Mouse (Mus musculus) CH12.LX (cell line): Measurements from ENCODE around the gene Espl1. TPM values are rescaled to one million over a fixed set of nuclear protein-coding genes. Genes with fewer than 3 reads are reported as not detected.

ENCODE experiments used
- DNase-seq: peaks from one replicate; pipeline ENCODE4 v3.0.0-alpha.2; 2013; ENCODE audit errors: extremely low read depth
- H3K27ac ChIP-seq: 2 replicates; pipeline ENCODE4 v1.5.1; 2012; ENCODE audit warnings: low read depth, mild to moderate bottlenecking, control low read depth, moderate library complexity; ENCODE audit not compliant: insufficient read depth
- H3K27me3 ChIP-seq: replicated peaks from 2 replicates; pipeline ENCODE3; 2012; ENCODE audit warnings: inconsistent platforms
- H3K36me3 ChIP-seq, 2 experiments: replicated peaks in 1 of 2; 2 replicates each; pipeline versions ENCODE3 to v1.6.1; 2012; ENCODE audit warnings: inconsistent platforms in 1 of 2, low read length in 1 of 2, mild to moderate bottlenecking in 1 of 2, mixed read lengths in 1 of 2, moderate library complexity in 1 of 2; ENCODE audit not compliant: control insufficient read depth in 1 of 2, insufficient read depth in 1 of 2
- H3K4me1 ChIP-seq, 2 experiments: 2 replicates each; pipeline ENCODE4 v1.6.1; 2012; ENCODE audit warnings: inconsistent platforms in 1 of 2, moderate library complexity in 1 of 2; ENCODE audit not compliant: insufficient read depth in 2 of 2, control insufficient read depth in 1 of 2
- H3K4me2 ChIP-seq: 2 replicates; pipeline ENCODE4 v1.6.1; 2012; ENCODE audit warnings: low read depth, mild to moderate bottlenecking, control low read depth; ENCODE audit not compliant: poor library complexity, insufficient read depth, severe bottlenecking
- H3K4me3 ChIP-seq, 3 experiments: fragments of 150-350 bp in 1 of 3; sonication (generic) in 1 of 3; replicated peaks in 1 of 3; 2 replicates each; pipeline versions ENCODE3 to v1.5.1; 2011 to 2012; ENCODE audit warnings: low read depth in 2 of 3, low read length in 2 of 3, mild to moderate bottlenecking in 2 of 3, moderate library complexity in 2 of 3, control low read depth in 1 of 3, improper control_type of control experiment in 1 of 3, inconsistent platforms in 1 of 3, mixed read lengths in 1 of 3; ENCODE audit not compliant: poor library complexity in 1 of 3
- H3K79me2 ChIP-seq: replicated peaks from 2 replicates; pipeline ENCODE4 v1.6.1; 2012; ENCODE audit warnings: mild to moderate bottlenecking, moderate library complexity; ENCODE audit not compliant: control insufficient read depth, poor library complexity, insufficient read depth, severe bottlenecking; ENCODE audit errors: extremely low read depth
- H3K9ac ChIP-seq: 2 replicates; pipeline ENCODE4 v1.6.1; 2012; ENCODE audit warnings: low read depth, mild to moderate bottlenecking, control low read depth, moderate library complexity; ENCODE audit not compliant: insufficient read depth
- H3K9me3 ChIP-seq: replicated peaks from 2 replicates; pipeline ENCODE3; 2012; ENCODE audit warnings: low read length, inconsistent platforms, mixed read lengths
- BHLHE40 ChIP-seq: IDR thresholded peaks from 2 replicates; pipeline ENCODE4 v1.6.1; 2011; ENCODE audit warnings: mild to moderate bottlenecking, low read depth, low read length, improper control_type of control experiment
- CHD1 ChIP-seq: IDR thresholded peaks from 2 replicates; pipeline ENCODE4 v1.6.1; 2012; ENCODE audit warnings: low read depth, low read length, improper control_type of control experiment, inconsistent platforms
- CHD2 ChIP-seq: IDR thresholded peaks from 2 replicates; pipeline ENCODE4 v1.6.1; 2011; ENCODE audit warnings: low read length, improper control_type of control experiment
- CTCF ChIP-seq, 2 experiments: IDR thresholded peaks in 1 of 2; conservative IDR thresholded peaks in 1 of 2; 2 replicates each; pipeline ENCODE4 v1.5.1; 2011 to 2012; ENCODE audit warnings: low read depth in 2 of 2, low read length in 2 of 2, improper control_type of control experiment in 1 of 2, inconsistent platforms in 1 of 2, mild to moderate bottlenecking in 1 of 2, moderate library complexity in 1 of 2
- E2F4 ChIP-seq: IDR thresholded peaks from 2 replicates; pipeline ENCODE4 v1.6.1; 2011; ENCODE audit warnings: low read depth, low read length, improper control_type of control experiment; ENCODE audit not compliant: insufficient replicate concordance
- ELF1 ChIP-seq: IDR thresholded peaks from 2 replicates; pipeline ENCODE4 v1.6.1; 2014; ENCODE audit warnings: low read depth, mild to moderate bottlenecking, inconsistent platforms, low read length, improper control_type of control experiment
- EP300 ChIP-seq: IDR thresholded peaks from 2 replicates; pipeline ENCODE4 v1.6.1; 2011; ENCODE audit warnings: low read length, improper control_type of control experiment
- ETS1 ChIP-seq: conservative IDR thresholded peaks from 2 replicates; pipeline ENCODE4 v1.6.1; 2012; ENCODE audit warnings: low read depth, mild to moderate bottlenecking, inconsistent platforms, low read length, improper control_type of control experiment, moderate library complexity
- HCFC1 ChIP-seq: IDR thresholded peaks from 2 replicates; pipeline ENCODE4 v1.6.1; 2012; ENCODE audit warnings: low read depth, mild to moderate bottlenecking, inconsistent platforms, low read length, improper control_type of control experiment
- IRF4 ChIP-seq: IDR thresholded peaks from 2 replicates; pipeline ENCODE4 v1.6.1; 2014; ENCODE audit warnings: low read depth, mild to moderate bottlenecking, inconsistent platforms, low read length, improper control_type of control experiment
- JUN ChIP-seq: IDR thresholded peaks from 2 replicates; pipeline ENCODE4 v1.6.1; 2011; ENCODE audit warnings: low read depth, mild to moderate bottlenecking, low read length, improper control_type of control experiment, moderate library complexity; ENCODE audit not compliant: insufficient read depth
- JUND ChIP-seq: conservative IDR thresholded peaks from 2 replicates; pipeline ENCODE4 v1.6.1; 2011; ENCODE audit warnings: low read depth, low read length, improper control_type of control experiment
- KAT2A ChIP-seq: IDR thresholded peaks from 2 replicates; pipeline ENCODE4 v1.6.1; 2012; ENCODE audit warnings: low read length, improper control_type of control experiment, inconsistent platforms; ENCODE audit not compliant: insufficient replicate concordance
- MAX ChIP-seq: IDR thresholded peaks from 2 replicates; pipeline ENCODE4 v1.6.1; 2011; ENCODE audit warnings: low read length, improper control_type of control experiment
- MAZ ChIP-seq: IDR thresholded peaks from 2 replicates; pipeline ENCODE4 v1.6.1; 2012; ENCODE audit warnings: low read depth, mild to moderate bottlenecking, inconsistent platforms, low read length, improper control_type of control experiment, moderate library complexity
- MEF2A ChIP-seq: IDR thresholded peaks from 2 replicates; pipeline ENCODE4 v1.6.1; 2014; ENCODE audit warnings: low read depth, mild to moderate bottlenecking, inconsistent platforms, low read length, improper control_type of control experiment, borderline replicate concordance
- MXI1 ChIP-seq: IDR thresholded peaks from 2 replicates; pipeline ENCODE4 v1.6.1; 2011; ENCODE audit warnings: mild to moderate bottlenecking, low read depth, low read length, improper control_type of control experiment
- MYC ChIP-seq: IDR thresholded peaks from 2 replicates; pipeline ENCODE4 v1.6.1; 2011; ENCODE audit warnings: low read depth, mild to moderate bottlenecking, improper control_type of control experiment, low read length
- PAX5 ChIP-seq: IDR thresholded peaks from 2 replicates; pipeline ENCODE4 v1.6.1; 2012; ENCODE audit warnings: low read length, inconsistent platforms, mixed read lengths
- POLR2A ChIP-seq: IDR thresholded peaks from 2 replicates; pipeline ENCODE4 v1.6.1; 2011; ENCODE audit warnings: low read depth, mild to moderate bottlenecking, improper control_type of control experiment, low read length
- RAD21 ChIP-seq: IDR thresholded peaks from 2 replicates; pipeline ENCODE4 v1.6.1; 2011; ENCODE audit warnings: low read depth, mild to moderate bottlenecking, low read length, improper control_type of control experiment, moderate library complexity
- RCOR1 ChIP-seq: conservative IDR thresholded peaks from 2 replicates; pipeline ENCODE4 v1.6.1; 2012; ENCODE audit warnings: low read depth, mild to moderate bottlenecking, inconsistent platforms, low read length, improper control_type of control experiment
- SIN3A ChIP-seq: IDR thresholded peaks from 2 replicates; pipeline ENCODE4 v1.6.1; 2012; ENCODE audit warnings: low read length, improper control_type of control experiment, inconsistent platforms
- SMC3 ChIP-seq: IDR thresholded peaks from 2 replicates; pipeline ENCODE4 v1.6.1; 2011; ENCODE audit warnings: low read depth, low read length, improper control_type of control experiment
- TBP ChIP-seq: conservative IDR thresholded peaks from 2 replicates; pipeline ENCODE4 v1.6.1; 2011; ENCODE audit warnings: low read depth, low read length, improper control_type of control experiment
- TCF12 ChIP-seq: IDR thresholded peaks from 2 replicates; pipeline ENCODE4 v1.6.1; 2014; ENCODE audit warnings: low read depth, mild to moderate bottlenecking, inconsistent platforms, low read length, improper control_type of control experiment
- UBTF ChIP-seq: IDR thresholded peaks from 2 replicates; pipeline ENCODE4 v1.6.1; 2012; ENCODE audit warnings: low read depth, mild to moderate bottlenecking, inconsistent platforms, low read length, improper control_type of control experiment, moderate library complexity
- USF1 ChIP-seq: IDR thresholded peaks from 2 replicates; pipeline ENCODE4 v1.6.1; 2014; ENCODE audit warnings: low read depth, mild to moderate bottlenecking, inconsistent platforms, low read length, improper control_type of control experiment
- ZC3H11A ChIP-seq: IDR thresholded peaks from 2 replicates; pipeline ENCODE4 v1.6.1; 2012; ENCODE audit warnings: low read depth, mild to moderate bottlenecking, inconsistent platforms, low read length, improper control_type of control experiment
- ZKSCAN1 ChIP-seq: IDR thresholded peaks from 2 replicates; pipeline ENCODE4 v1.6.1; 2012; ENCODE audit warnings: low read depth, inconsistent platforms, low read length, improper control_type of control experiment, borderline replicate concordance
- ZMIZ1 ChIP-seq: IDR thresholded peaks from 2 replicates; pipeline ENCODE4 v1.6.1; 2012; ENCODE audit warnings: low read depth, mild to moderate bottlenecking, inconsistent platforms, low read length, improper control_type of control experiment
- ZNF384 ChIP-seq: IDR thresholded peaks from 2 replicates; pipeline ENCODE4 v1.6.1; 2012; ENCODE audit warnings: low read depth, low read length, improper control_type of control experiment, inconsistent platforms
- dilution Hi-C: fragments of 300-500 bp; cut with MboI; formaldehyde crosslinking; loops from 2 replicates; pipeline ENCODE4 v1.14.3; 2020; ENCODE audit warnings: low sequenced_read_pairs; ENCODE audit not compliant: extremely low pct_unique_long_range_greater_than_20kb, extremely low pct_ligation_motif_present
- in situ Hi-C: fragments of 300-500 bp; cut with MboI; formaldehyde crosslinking; loops from 3 replicates; pipeline ENCODE4 v1.14.3; 2019; ENCODE audit warnings: low sequenced_read_pairs, low pct_ligation_motif_present, low pct_unique_long_range_greater_than_20kb, mixed read lengths
- polyA plus RNA-seq: library from polyadenylated mRNA; unstranded; fragments of >175 nt; gene quantifications from 2 replicates; pipeline ENCODE4 v1.2.1, GENCODE M21; 2012; ENCODE audit warnings: low read depth; ENCODE audit not compliant: insufficient read length
- total RNA-seq, 2 experiments: library from RNA; depleted of rRNA; stranded (reverse); fragments of 300-350 nt in 1 of 2; fragments of >200 nt in 1 of 2; gene quantifications; 2 replicates each; pipeline ENCODE4 v1.2.3; 2012 to 2014

The Espl1 gene
- total and polyA plus RNA-seq, 3 experiments: 41.3 to 80.7 (median 51.0) TPM

DNA sequence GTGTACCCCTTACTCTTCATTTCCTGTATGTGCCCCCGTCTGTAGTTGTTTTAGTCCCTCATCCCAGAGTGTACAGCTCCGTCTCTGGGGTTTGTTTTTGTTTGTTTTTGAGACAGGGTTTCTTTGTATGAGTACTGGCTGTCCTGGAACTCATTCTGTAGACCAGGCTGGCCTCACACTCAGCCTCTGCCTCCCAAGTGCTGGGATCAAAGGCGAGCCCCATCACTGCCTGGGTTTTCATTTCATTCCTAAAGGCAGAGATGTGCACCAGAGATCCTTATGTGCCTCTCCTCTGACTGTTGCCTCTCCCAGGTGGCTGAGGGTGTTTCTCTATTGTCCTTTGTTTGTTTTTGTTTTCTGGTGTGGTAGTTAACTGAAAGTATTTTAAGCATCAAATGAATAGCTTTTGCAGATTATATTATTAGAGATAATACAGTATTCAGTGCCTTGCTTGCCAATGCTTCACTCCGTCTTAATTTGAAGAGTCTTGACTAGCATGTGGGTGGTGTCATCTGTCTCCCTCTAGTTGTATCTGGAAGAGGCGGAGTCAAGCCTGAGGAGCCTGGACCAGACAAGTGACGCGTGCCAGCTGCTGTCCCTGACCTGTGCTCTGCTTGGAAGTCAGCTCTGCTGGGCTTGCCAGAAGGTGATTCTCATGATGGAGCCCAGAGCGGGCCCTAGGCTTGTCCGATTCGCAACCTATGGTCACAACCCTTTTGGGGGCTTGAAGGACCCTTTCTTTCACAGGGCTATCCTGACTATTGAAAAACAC is 14.2 kb downstream of the Espl1 start:
- H3K79me2 ChIP-seq: no peaks in the 10 kb centered on the region
- H3K36me3 ChIP-seq: peaks cover 65 to 86% of the 10 kb centered on the region in 2 experiments
- H3K9me3 ChIP-seq: no peaks in the 10 kb centered on the region
- DNase-seq: no peak
- H3K27me3 ChIP-seq: no peaks in the 10 kb centered on the region
- H3K4me1 ChIP-seq: peaks cover 2 to 29% of the 10 kb centered on the region in 2 experiments; a peak in 2 of 4 replicates
- H3K4me3 ChIP-seq: no peak overlapping the region
- dilution Hi-C loops (no loop called here), in situ Hi-C loops (no loop called here)
- TF ChIP-seq RCOR1: no peak
- no peak for TF ChIP-seq HCFC1
- no peak for TF ChIP-seq USF1
- H3K27ac ChIP-seq: no peak overlapping the region
- no peak overlapping the region for H3K9ac ChIP-seq
- H3K4me2 ChIP-seq: no peak overlapping the region

DNA sequence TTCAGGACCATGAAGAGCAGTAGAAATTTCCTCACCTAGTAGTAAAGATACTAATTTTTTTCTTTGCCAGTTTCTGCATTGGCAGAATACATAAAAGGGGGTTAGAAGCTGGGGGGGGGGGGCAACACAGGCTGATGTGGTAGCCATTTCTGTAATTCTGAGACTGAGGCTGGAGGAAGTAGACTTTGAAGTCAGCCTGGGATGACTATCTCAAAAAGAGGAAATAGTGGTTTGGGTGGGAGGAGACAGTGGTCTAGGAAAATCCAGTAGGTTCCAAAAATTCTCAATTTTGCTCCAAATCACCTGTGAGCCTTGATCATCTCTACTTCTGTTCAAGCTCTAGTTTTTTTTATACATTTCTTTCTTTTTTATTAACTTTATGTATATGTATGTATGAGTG is 15.4 kb downstream of the Espl1 start:
- dilution Hi-C loops (no loop called here), in situ Hi-C loops (no loop called here)
- peaks cover 63 to 86% of the 10 kb centered on the region in 2 experiments for H3K36me3 ChIP-seq
- peak; percentile 84 for DNase-seq
- peaks cover 2 to 33% of the 10 kb centered on the region in 2 experiments; a peak in 2 of 4 replicates for H3K4me1 ChIP-seq
- H3K79me2 ChIP-seq: no peaks in the 10 kb centered on the region
- no peaks in the 10 kb centered on the region for H3K9me3 ChIP-seq
- H3K9ac ChIP-seq: no peak overlapping the region
- H3K27me3 ChIP-seq: no peaks in the 10 kb centered on the region
- H3K4me3 ChIP-seq: no peak overlapping the region
- 0 out of 2 replicates have a peak overlapping the region, but pooled peaks have one; percentile 14 for H3K4me2 ChIP-seq
- no peak overlapping the region for H3K27ac ChIP-seq
- TF ChIP-seq RCOR1 (no peak), MAX (no peak), SIN3A (no peak), JUND (0 out of 2 replicates have a peak, but pooled peaks have one; percentile 21), MEF2A (peak; percentile 58), E2F4 (no peak), KAT2A (no peak), PAX5 (no peak), ELF1 (no peak), HCFC1 (no peak), SMC3 (no peak), TBP (no peak), ZC3H11A (no peak), CHD1 (no peak), RAD21 (no peak), ETS1 (peak; percentile 19; the same call in 1 of the 2 replicates), MXI1 (no peak), JUN (no peak), BHLHE40 (no peak), UBTF (no peak), CTCF (conservative IDR thresholded peaks at IDR 0.05 in 1 of 2, IDR thresholded peaks at IDR 0.05 in 1 of 2; ENCODE audit: low read depth in 2 of 2, low read length in 2 of 2) (no peak), MYC (no peak), USF1 (no peak), ZNF384 (no peak), CHD2 (peak; percentile 42; the same call in 1 of the 2 replicates), MAZ (no peak), ZMIZ1 (no peak), POLR2A (no peak), TCF12 (no peak), EP300 (peak; percentile 77), IRF4 (peak; percentile 44; the same call in 1 of the 2 replicates), ZKSCAN1 (no peak)
